Mouse (Mus musculus): ENCODE measurements around the gene Zyx. TPM values are rescaled to one million over a fixed set of nuclear protein-coding genes. Genes with fewer than 3 reads are reported as not detected.

The Zyx gene
- total and polyA plus RNA-seq, 3 experiments: 19.1 to 319 (median 70.2) TPM

DNA sequence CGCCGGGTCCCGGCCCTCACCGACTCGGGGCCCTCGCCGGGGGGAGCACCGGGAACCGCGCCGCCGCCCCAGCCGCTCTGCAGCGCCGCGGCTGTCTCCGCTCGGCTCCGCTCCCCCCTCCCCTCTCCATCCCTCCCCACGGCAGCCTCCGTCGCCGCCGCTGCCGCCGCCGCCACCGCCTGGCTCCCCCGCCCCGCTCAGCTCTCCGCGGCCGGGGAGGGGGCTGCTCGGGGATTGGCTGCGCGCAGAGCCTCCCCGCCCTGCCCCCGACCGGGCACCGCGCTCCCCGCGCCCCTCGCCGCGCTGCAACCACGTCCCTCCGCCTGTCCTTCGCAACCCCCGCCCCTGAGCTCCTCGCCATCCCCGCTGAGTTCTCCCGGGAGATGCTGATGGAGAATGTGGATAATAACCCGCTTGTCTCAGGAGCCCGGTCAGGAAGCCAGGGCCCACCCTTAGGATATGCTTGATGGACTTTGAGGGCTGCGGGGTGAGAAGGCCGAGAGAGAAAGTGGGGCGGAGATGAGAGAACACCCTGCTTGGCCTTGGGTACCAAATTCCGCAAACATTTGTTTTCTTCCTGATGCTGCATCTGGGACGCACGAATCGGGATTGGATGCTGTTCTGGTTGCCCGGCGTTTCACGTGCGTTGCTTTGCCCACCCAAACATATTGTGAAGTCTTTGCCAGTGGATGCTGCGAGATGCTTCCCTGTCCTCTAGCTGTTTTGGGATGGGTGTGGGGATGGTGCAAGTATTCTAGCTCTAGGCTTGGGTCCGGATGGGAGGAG is 24.8 kb upstream of the Zyx start, which contains the start of gene Fam131b:
Fam131b (minus strand) TSS at position 162 of the 786 bp plus-strand sequence.
- no peaks in the 10 kb centered on the region for H3K36me3 ChIP-seq (replicated peaks)
- no peaks in the 10 kb centered on the region for H3K9me3 ChIP-seq (replicated peaks)
- H3K4me3 ChIP-seq (ENCODE audit: low read depth, low read length): no peak within 1 kb of the TSS
- TF ChIP-seq TAL1 (conservative IDR thresholded peaks at IDR 0.05; ENCODE audit: low read depth, low read length) (no peak), GATA1 (IDR thresholded peaks at IDR 0.05; ENCODE audit: borderline replicate concordance, low read length) (no peak), GATA2 (IDR thresholded peaks at IDR 0.05; ENCODE audit: borderline replicate concordance, low read depth, low read length) (no peak), CTCF (IDR thresholded peaks at IDR 0.05; ENCODE audit: low read depth, low read length) (no peak), POLR2AphosphoS5 (IDR thresholded peaks at IDR 0.05; ENCODE audit: insufficient replicate concordance, low read depth, low read length) (no peak)
- no peak for ATAC-seq (ENCODE audit: extremely low read depth, insufficient number of reproducible peaks, low FRiP score, poor library complexity, severe bottlenecking)
- no peak for DNase-seq (ENCODE audit: low spot score)
- H3K27me3 ChIP-seq (ENCODE audit: insufficient read depth, low read length): peaks cover 46% of the 10 kb centered on the region
- H3K4me1 ChIP-seq (ENCODE audit: insufficient read depth, low read depth, low read length): no peaks in the 10 kb centered on the region

GRCm38 (mm10) chr6:42325268-42325609 is 24.2 kb upstream of the Zyx start:
- no peak for ATAC-seq (ENCODE audit: extremely low read depth, insufficient number of reproducible peaks, low FRiP score, poor library complexity, severe bottlenecking)
- TF ChIP-seq CTCF (IDR thresholded peaks at IDR 0.05; ENCODE audit: low read depth, low read length) (peak; percentile 45; the same call in 1 of the 2 replicates), GATA1 (IDR thresholded peaks at IDR 0.05; ENCODE audit: borderline replicate concordance, low read length) (no peak)
- no peak overlapping the region for H3K4me3 ChIP-seq (ENCODE audit: low read depth, low read length)
- no peaks in the 10 kb centered on the region for H3K9me3 ChIP-seq (replicated peaks)
- no peak for DNase-seq (ENCODE audit: low spot score)
- H3K27me3 ChIP-seq (ENCODE audit: insufficient read depth, low read length): peaks cover 46% of the 10 kb centered on the region
- no peaks in the 10 kb centered on the region for H3K36me3 ChIP-seq (replicated peaks)
- no peaks in the 10 kb centered on the region for H3K4me1 ChIP-seq (ENCODE audit: insufficient read depth, low read depth, low read length)

- no peaks in the 10 kb centered on the region for H3K36me3 ChIP-seq (replicated peaks)
- no peak for ATAC-seq (ENCODE audit: extremely low read depth, insufficient number of reproducible peaks, low FRiP score, poor library complexity, severe bottlenecking)
- no peak overlapping the region for H3K4me3 ChIP-seq (ENCODE audit: low read depth, low read length)
- no peak for DNase-seq (ENCODE audit: low spot score)
- H3K27me3 ChIP-seq (ENCODE audit: insufficient read depth, low read length): peaks cover 41% of the 10 kb centered on the region
- TF ChIP-seq POLR2AphosphoS5 (IDR thresholded peaks at IDR 0.05; ENCODE audit: insufficient replicate concordance, low read depth, low read length): no peak
- TF ChIP-seq GATA2 (IDR thresholded peaks at IDR 0.05; ENCODE audit: borderline replicate concordance, low read depth, low read length): no peak
- TF ChIP-seq CTCF (IDR thresholded peaks at IDR 0.05; ENCODE audit: low read depth, low read length): no peak
- TF ChIP-seq TAL1 (conservative IDR thresholded peaks at IDR 0.05; ENCODE audit: low read depth, low read length): no peak
- no peak for TF ChIP-seq GATA1 (IDR thresholded peaks at IDR 0.05; ENCODE audit: borderline replicate concordance, low read length)
- no peaks in the 10 kb centered on the region for H3K9me3 ChIP-seq (replicated peaks)
- no peaks in the 10 kb centered on the region for H3K4me1 ChIP-seq (ENCODE audit: insufficient read depth, low read depth, low read length)
These were observed 22.9 kb upstream of the Zyx start for GRCm38 (mm10) chr6:42326509-42326908.

DNA sequence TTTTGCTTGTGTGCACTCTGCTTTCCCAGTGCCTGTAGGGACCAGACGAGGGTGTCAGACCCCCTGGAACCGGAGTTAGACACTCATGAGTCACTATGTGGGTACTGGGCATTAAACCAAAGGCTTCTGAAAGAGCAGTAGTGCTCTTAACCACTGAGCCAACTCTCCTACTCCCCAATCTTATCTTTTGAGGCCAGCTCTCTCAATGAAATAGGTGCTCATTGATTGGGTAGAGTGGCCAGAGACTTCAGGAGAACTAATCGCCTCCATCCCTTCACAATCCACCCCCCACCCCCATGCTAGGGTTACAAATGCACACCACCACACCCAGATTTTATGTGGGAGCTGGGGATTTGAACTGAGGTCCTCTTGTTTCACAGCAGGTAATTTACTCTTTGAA is 20.7 kb upstream of the Zyx start:
- peaks cover 22% of the 10 kb centered on the region for H3K27me3 ChIP-seq (ENCODE audit: insufficient read depth, low read length)
- ATAC-seq (ENCODE audit: extremely low read depth, insufficient number of reproducible peaks, low FRiP score, poor library complexity, severe bottlenecking): no peak
- no peaks in the 10 kb centered on the region for H3K4me1 ChIP-seq (ENCODE audit: insufficient read depth, low read depth, low read length)
- no peaks in the 10 kb centered on the region for H3K36me3 ChIP-seq (replicated peaks)
- TF ChIP-seq CTCF (IDR thresholded peaks at IDR 0.05; ENCODE audit: low read depth, low read length): no peak
- TF ChIP-seq POLR2AphosphoS5 (IDR thresholded peaks at IDR 0.05; ENCODE audit: insufficient replicate concordance, low read depth, low read length): no peak
- no peak for TF ChIP-seq TAL1 (conservative IDR thresholded peaks at IDR 0.05; ENCODE audit: low read depth, low read length)
- TF ChIP-seq GATA1 (IDR thresholded peaks at IDR 0.05; ENCODE audit: borderline replicate concordance, low read length): no peak
- TF ChIP-seq GATA2 (IDR thresholded peaks at IDR 0.05; ENCODE audit: borderline replicate concordance, low read depth, low read length): no peak
- no peak overlapping the region for H3K4me3 ChIP-seq (ENCODE audit: low read depth, low read length)
- H3K9me3 ChIP-seq (replicated peaks): no peaks in the 10 kb centered on the region
- DNase-seq (ENCODE audit: low spot score): no peak

DNA sequence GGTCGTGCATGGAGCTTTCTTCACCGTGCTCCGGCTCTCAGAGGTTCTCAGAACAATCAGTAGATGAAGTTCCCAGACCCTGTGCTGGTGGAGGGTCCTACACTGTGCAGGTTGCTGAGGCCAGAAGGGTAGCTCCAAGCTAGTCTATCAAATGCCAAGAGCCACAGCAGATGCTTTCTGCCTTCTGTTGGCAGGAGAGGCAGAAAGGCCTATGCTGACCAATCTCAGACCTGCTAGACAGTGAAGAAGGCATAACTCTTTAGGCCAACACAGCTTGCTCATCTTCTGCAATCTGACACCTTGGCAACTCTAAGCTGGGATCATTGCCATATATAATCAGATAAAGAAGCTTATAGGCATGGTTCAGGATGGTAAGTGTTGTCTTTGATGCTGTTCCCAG is 19.2 kb upstream of the Zyx start:
- TF ChIP-seq GATA2 (IDR thresholded peaks at IDR 0.05; ENCODE audit: borderline replicate concordance, low read depth, low read length): no peak
- no peak for TF ChIP-seq GATA1 (IDR thresholded peaks at IDR 0.05; ENCODE audit: borderline replicate concordance, low read length)
- no peak for TF ChIP-seq CTCF (IDR thresholded peaks at IDR 0.05; ENCODE audit: low read depth, low read length)
- TF ChIP-seq POLR2AphosphoS5 (IDR thresholded peaks at IDR 0.05; ENCODE audit: insufficient replicate concordance, low read depth, low read length): no peak
- no peak for TF ChIP-seq TAL1 (conservative IDR thresholded peaks at IDR 0.05; ENCODE audit: low read depth, low read length)
- DNase-seq (ENCODE audit: low spot score) (no peak), ATAC-seq (ENCODE audit: extremely low read depth, insufficient number of reproducible peaks, low FRiP score, poor library complexity, severe bottlenecking) (no peak)

DNA sequence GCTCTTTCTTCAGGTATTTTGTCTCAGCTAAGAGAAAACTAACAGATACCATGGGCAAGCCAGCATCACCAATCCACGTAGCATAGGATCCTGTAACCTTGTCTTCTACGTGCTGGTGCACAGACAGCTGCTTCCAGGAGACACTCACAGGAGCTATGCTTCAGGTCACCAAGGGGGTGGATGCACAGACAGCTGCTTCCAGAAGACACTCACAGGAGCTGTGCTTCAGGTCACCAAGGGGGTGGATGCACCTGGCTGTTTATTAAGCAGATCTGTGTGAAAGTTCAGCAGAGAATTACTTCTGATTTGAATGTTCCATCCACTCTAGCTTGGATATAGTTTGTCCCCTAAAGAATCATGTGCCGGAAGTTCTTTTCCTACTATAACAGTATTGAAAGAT is 18.5 kb upstream of the Zyx start:
- no peak for DNase-seq (ENCODE audit: low spot score)

More for the DNA sequence above, 19.2 kb upstream of the Zyx start:
- no peaks in the 10 kb centered on the region for H3K36me3 ChIP-seq (replicated peaks)
- H3K27me3 ChIP-seq (ENCODE audit: insufficient read depth, low read length): peaks cover 12% of the 10 kb centered on the region; the same call in 1 of the 2 replicates
- no peaks in the 10 kb centered on the region for H3K4me1 ChIP-seq (ENCODE audit: insufficient read depth, low read depth, low read length)
- no peaks in the 10 kb centered on the region for H3K9me3 ChIP-seq (replicated peaks)
- no peak overlapping the region for H3K4me3 ChIP-seq (ENCODE audit: low read depth, low read length)

More for the DNA sequence above, 18.5 kb upstream of the Zyx start:
- Histone ChIP-seq H3K4me3 (ENCODE audit: low read depth, low read length) (no peak overlapping the region), H3K27me3 (ENCODE audit: insufficient read depth, low read length) (peaks cover 11% of the 10 kb centered on the region; the same call in 1 of the 2 replicates), H3K9me3 (replicated peaks) (no peaks in the 10 kb centered on the region), H3K4me1 (ENCODE audit: insufficient read depth, low read depth, low read length) (no peaks in the 10 kb centered on the region), H3K36me3 (replicated peaks) (no peaks in the 10 kb centered on the region)
- TF ChIP-seq POLR2AphosphoS5 (IDR thresholded peaks at IDR 0.05; ENCODE audit: insufficient replicate concordance, low read depth, low read length): no peak
- no peak for TF ChIP-seq CTCF (IDR thresholded peaks at IDR 0.05; ENCODE audit: low read depth, low read length)
- TF ChIP-seq TAL1 (conservative IDR thresholded peaks at IDR 0.05; ENCODE audit: low read depth, low read length): no peak
- TF ChIP-seq GATA1 (IDR thresholded peaks at IDR 0.05; ENCODE audit: borderline replicate concordance, low read length): no peak
- TF ChIP-seq GATA2 (IDR thresholded peaks at IDR 0.05; ENCODE audit: borderline replicate concordance, low read depth, low read length): no peak
- ATAC-seq (ENCODE audit: extremely low read depth, insufficient number of reproducible peaks, low FRiP score, poor library complexity, severe bottlenecking): no peak
